Mouse (Mus musculus) embryonic facial prominence, embryonic 14.5 days (tissue): ENCODE data around the gene Mbnl2. TPM values are rescaled to one million over a fixed set of nuclear protein-coding genes. Genes with fewer than 3 reads are reported as not detected.
A peak's percentile ranks its signal among the peaks of the same experiment; 100 is the strongest.

Experiments used
- ATAC-seq: fragments of 200-750 bp; cut with Nextera tagmentation; 2 replicates; pipeline ENCODE4 v1.8.0; 2017; ENCODE audit warnings: low read depth, moderate number of reproducible peaks, moderate TSS enrichment
- DNase-seq: peaks from one replicate; pipeline ENCODE4 v3.0.0-alpha.2; 2015; ENCODE audit warnings: low spot score
- H3K27ac ChIP-seq: fragments of 300-500 bp; sonication (generic); replicated peaks from 2 replicates; pipeline ENCODE4 v1.5.1; 2014; ENCODE audit warnings: low read depth, mild to moderate bottlenecking, low read length, moderate library complexity
- H3K27me3 ChIP-seq: fragments of 300-500 bp; sonication (generic); replicated peaks from 2 replicates; pipeline ENCODE4 v1.6.1; 2014; ENCODE audit warnings: low read length; ENCODE audit not compliant: control insufficient read depth, insufficient read depth
- H3K36me3 ChIP-seq: fragments of 300-500 bp; sonication (generic); 2 replicates; pipeline ENCODE4 v1.6.1; 2014; ENCODE audit warnings: low read length, mixed read lengths; ENCODE audit not compliant: control insufficient read depth, insufficient read depth
- H3K4me1 ChIP-seq: fragments of 300-500 bp; sonication (generic); 2 replicates; pipeline ENCODE4 v1.6.1; 2014; ENCODE audit warnings: antibody characterized with exemption, low read length; ENCODE audit not compliant: control insufficient read depth, insufficient read depth
- H3K4me2 ChIP-seq: fragments of 300-500 bp; sonication (generic); 2 replicates; pipeline ENCODE4 v1.6.1; 2014; ENCODE audit warnings: low read depth, mild to moderate bottlenecking, low read length, moderate library complexity, mixed read lengths
- H3K4me3 ChIP-seq: fragments of 300-500 bp; sonication (generic); 2 replicates; pipeline ENCODE4 v1.5.1; 2014; ENCODE audit warnings: low read depth, mild to moderate bottlenecking, low read length
- H3K9ac ChIP-seq: fragments of 300-500 bp; sonication (generic); 2 replicates; pipeline ENCODE4 v1.6.1; 2014; ENCODE audit warnings: low read depth, mild to moderate bottlenecking, low read length, moderate library complexity, mixed read lengths
- H3K9me3 ChIP-seq: fragments of 300-500 bp; sonication (generic); 2 replicates; pipeline ENCODE4 v1.6.1; 2016; ENCODE audit warnings: low read length; ENCODE audit not compliant: control insufficient read depth
- WGBS: fragments of 180-500 bp; shearing (Covaris S2); extraction: QIAGEN DNeasy Blood & Tissue Kit; methylation state at CpG from one replicate; pipeline ENCODE4 v1.1.7; 2014; 5-methylcytosine and 5-hydroxymethylcytosine counted together
- polyA plus RNA-seq: library from polyadenylated mRNA; unstranded; fragments of >200 nt; fragmentation: Nextera tagmentation; extraction: Ambion mirVana; gene quantifications from 2 replicates; pipeline ENCODE4 v1.2.1, GENCODE M21; 2014

The Mbnl2 gene
- polyA plus RNA-seq, 1 experiment from 2014 or later, result 162 TPM

- H3K27ac ChIP-seq, result peak overlapping the region; percentile 33; the same call in 1 of the 2 replicates
- no peak overlapping the region for H3K4me3 ChIP-seq
- peak overlapping the region; percentile 27; the same call in 1 of the 2 replicates for H3K9ac ChIP-seq
- no peak overlapping the region for H3K4me2 ChIP-seq
- no peaks in the 10 kb centered on the region for H3K9me3 ChIP-seq
- no peak for DNase-seq
- no peaks in the 10 kb centered on the region for H3K27me3 ChIP-seq
- WGBS, result 51% methylated on average over 5 of the region's 5 CpGs
- no peak for ATAC-seq
- H3K36me3 ChIP-seq, result peaks cover 11% of the 10 kb centered on the region; the same call in 1 of the 2 replicates
- H3K4me1 ChIP-seq, result peaks cover 51% of the 10 kb centered on the region
Measured at GRCm38 (mm10) chr14:120368456-120368855, 93.0 kb downstream of the Mbnl2 start.

DNA sequence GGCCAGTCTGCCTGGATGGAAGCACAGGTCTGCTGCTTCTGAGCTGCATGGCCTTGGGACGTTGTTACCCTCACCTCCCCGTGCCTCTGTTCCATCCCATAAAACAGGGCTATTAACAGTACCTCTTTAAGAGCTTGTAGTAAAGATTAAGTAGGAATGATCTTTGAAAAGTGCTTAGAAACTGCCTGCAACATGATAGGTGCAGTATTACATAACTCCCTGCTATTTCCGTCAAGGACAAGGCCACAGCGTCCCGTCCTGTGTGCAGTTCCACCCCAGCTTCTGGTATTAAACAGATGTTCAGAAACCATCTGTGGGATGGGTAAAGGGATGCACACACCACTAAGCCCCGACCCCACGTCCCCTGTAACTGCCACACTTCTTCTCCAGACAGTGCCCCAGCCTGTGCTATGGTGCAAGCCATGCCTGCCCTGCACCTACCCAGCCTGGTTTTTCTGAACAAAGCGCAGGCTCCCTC lies 93.5 kb downstream of the Mbnl2 start:
- H3K4me1 ChIP-seq, result peaks cover 56% of the 10 kb centered on the region
- WGBS, result 37% methylated on average over 8 of the region's 8 CpGs

DNA sequence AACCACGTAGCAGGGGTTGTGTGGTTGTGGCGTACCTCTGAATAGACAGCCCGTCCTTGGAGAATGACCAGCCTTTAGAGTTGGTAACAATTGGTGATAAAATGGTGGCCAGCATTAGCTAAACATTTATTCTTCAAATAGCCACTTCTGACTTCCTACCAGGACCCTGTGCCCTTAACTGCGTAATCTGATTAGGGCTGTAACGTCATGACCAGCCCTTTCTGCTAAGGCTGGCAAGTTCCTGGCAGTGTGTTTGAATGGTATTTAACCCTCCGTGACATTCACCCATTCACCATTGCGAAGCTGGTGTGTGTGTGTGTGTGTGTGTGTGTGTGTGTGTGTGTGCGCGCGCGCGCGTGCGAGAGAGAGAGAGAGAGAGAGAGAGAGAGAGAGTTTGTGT lies 94.6 kb downstream of the Mbnl2 start:
- Histone ChIP-seq H3K4me2 (no peak overlapping the region), H3K9ac (no peak overlapping the region), H3K36me3 (peaks cover 10% of the 10 kb centered on the region; the same call in 1 of the 2 replicates), H3K4me3 (no peak overlapping the region), H3K4me1 (peaks cover 58% of the 10 kb centered on the region), H3K9me3 (no peaks in the 10 kb centered on the region), H3K27ac (no peak overlapping the region), H3K27me3 (no peaks in the 10 kb centered on the region)
- DNase-seq (no peak), ATAC-seq (no peak)
- 83% methylated on average over 14 of the region's 14 CpGs for WGBS

More for the DNA sequence above, 93.5 kb downstream of the Mbnl2 start:
- ATAC-seq (peak; percentile 30; the same call in 1 of the 2 replicates), DNase-seq (no peak)
- H3K27ac ChIP-seq, result peak overlapping the region; percentile 33; the same call in 1 of the 2 replicates
- no peaks in the 10 kb centered on the region for H3K27me3 ChIP-seq
- no peak overlapping the region for H3K4me2 ChIP-seq
- peaks cover 7% of the 10 kb centered on the region; the same call in 1 of the 2 replicates for H3K36me3 ChIP-seq
- no peak overlapping the region for H3K4me3 ChIP-seq
- no peaks in the 10 kb centered on the region for H3K9me3 ChIP-seq
- peak overlapping the region; percentile 27; the same call in 1 of the 2 replicates for H3K9ac ChIP-seq

GRCm38 (mm10) chr14:120370631-120371030 lies 95.2 kb downstream of the Mbnl2 start:
- no peak for ATAC-seq
- Histone ChIP-seq H3K27ac (no peak overlapping the region), H3K9me3 (no peaks in the 10 kb centered on the region), H3K4me2 (no peak overlapping the region), H3K4me3 (no peak overlapping the region), H3K27me3 (no peaks in the 10 kb centered on the region), H3K9ac (no peak overlapping the region), H3K36me3 (peaks cover 12% of the 10 kb centered on the region; the same call in 1 of the 2 replicates), H3K4me1 (peaks cover 64% of the 10 kb centered on the region)
- DNase-seq, result no peak
- 71% methylated on average over 11 of the region's 11 CpGs for WGBS

DNA sequence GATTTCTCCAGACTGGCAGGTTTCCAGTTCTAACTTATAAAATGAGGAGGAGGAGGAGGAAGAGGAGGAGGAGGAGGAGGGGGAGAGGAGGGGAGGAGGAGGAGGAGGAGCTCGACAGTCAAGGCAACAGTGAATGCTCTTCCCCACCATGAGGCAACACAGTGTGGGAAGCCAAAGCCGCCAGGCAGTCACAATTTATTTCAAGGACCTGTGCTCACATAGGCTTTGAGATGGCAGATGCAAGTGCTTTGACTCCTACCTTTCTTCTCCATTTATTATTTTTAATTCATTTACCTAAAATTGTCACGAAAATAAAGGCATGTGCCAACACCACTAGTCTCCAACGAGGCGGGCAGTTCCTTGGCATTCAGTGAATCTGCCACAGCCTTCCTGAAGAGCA lies 95.7 kb downstream of the Mbnl2 start:
- ATAC-seq, result no peak
- DNase-seq, result no peak
- Histone ChIP-seq H3K4me3 (no peak overlapping the region), H3K27me3 (no peaks in the 10 kb centered on the region), H3K9ac (no peak overlapping the region), H3K4me2 (no peak overlapping the region), H3K9me3 (no peaks in the 10 kb centered on the region), H3K4me1 (peaks cover 64% of the 10 kb centered on the region), H3K36me3 (peaks cover 12% of the 10 kb centered on the region; the same call in 1 of the 2 replicates), H3K27ac (no peak overlapping the region)
- 69% methylated on average over 5 of the region's 5 CpGs for WGBS

- peak; percentile 45 for ATAC-seq
Measured at GRCm38 (mm10) chr14:120373026-120374024, 97.9 kb downstream of the Mbnl2 start.

GRCm38 (mm10) chr14:120374786-120375185 lies 99.3 kb downstream of the Mbnl2 start:
- Histone ChIP-seq H3K36me3 (peaks cover 14% of the 10 kb centered on the region), H3K9me3 (no peaks in the 10 kb centered on the region), H3K4me3 (no peak overlapping the region), H3K27ac (no peak overlapping the region), H3K4me1 (peaks cover 67% of the 10 kb centered on the region), H3K4me2 (no peak overlapping the region), H3K9ac (no peak overlapping the region), H3K27me3 (no peaks in the 10 kb centered on the region)
- no peak for DNase-seq
- ATAC-seq, result no peak
- 87% methylated on average over 14 of the region's 14 CpGs for WGBS

More at GRCm38 (mm10) chr14:120373026-120374024, 97.9 kb downstream of the Mbnl2 start:
- WGBS, result 35% methylated on average over 11 of the region's 11 CpGs
- H3K4me3 ChIP-seq, result no peak overlapping the region
- no peak overlapping the region for H3K9ac ChIP-seq
- H3K9me3 ChIP-seq, result no peaks in the 10 kb centered on the region
- H3K36me3 ChIP-seq, result peaks cover 6% of the 10 kb centered on the region; the same call in 1 of the 2 replicates
- peak; percentile 71 for DNase-seq
- H3K4me2 ChIP-seq, result 0 out of 2 replicates have a peak overlapping the region, but pooled peaks have one; percentile 4
- peaks cover 75% of the 10 kb centered on the region for H3K4me1 ChIP-seq
- H3K27me3 ChIP-seq, result no peaks in the 10 kb centered on the region
- H3K27ac ChIP-seq, result peak overlapping the region; percentile 57

- Histone ChIP-seq H3K9ac (no peak overlapping the region), H3K27me3 (no peaks in the 10 kb centered on the region), H3K9me3 (no peaks in the 10 kb centered on the region), H3K4me2 (no peak overlapping the region), H3K27ac (no peak overlapping the region), H3K4me3 (no peak overlapping the region), H3K36me3 (peaks cover 32% of the 10 kb centered on the region), H3K4me1 (peaks cover 49% of the 10 kb centered on the region)
- DNase-seq (no peak), ATAC-seq (no peak)
- WGBS, result 76% methylated on average over 4 of the region's 4 CpGs
Measured at GRCm38 (mm10) chr14:120377192-120377591, 101.7 kb downstream of the Mbnl2 start.
